Mouse (Mus musculus): ENCODE data around the gene Gm28308. TPM values are rescaled to one million over a fixed set of nuclear protein-coding genes. Genes with fewer than 3 reads are reported as not detected.

Gm28308 gene
- polyA plus RNA-seq, 2 experiments, result 1.1 to 3.2 TPM

GRCm38 (mm10) chr6:52164051-52164625, 49.0 kb downstream of the Gm28308 start:
- Histone ChIP-seq H3K9ac (ENCODE audit: low read depth, low read length, severe bottlenecking) (no peak overlapping the region), H3K4me2 (replicated peaks; ENCODE audit: low read depth, low read length, severe bottlenecking) (peak overlapping the region; percentile 40), H3K36me3 (ENCODE audit: control insufficient read depth, insufficient read depth, low read length) (peaks cover 5% of the 10 kb centered on the region; the same call in 1 of the 2 replicates), H3K4me1 (ENCODE audit: control insufficient read depth, insufficient read depth, low read length) (peaks cover 33% of the 10 kb centered on the region), H3K27ac (replicated peaks; ENCODE audit: low read depth, low read length) (no peak overlapping the region), H3K9me3 (ENCODE audit: control insufficient read depth, low read length) (no peaks in the 10 kb centered on the region), H3K4me3 (replicated peaks; ENCODE audit: low read length) (peak overlapping the region; percentile 27), H3K27me3 (ENCODE audit: control insufficient read depth, insufficient read depth, low read length) (peaks cover 88% of the 10 kb centered on the region)
- 3% methylated on average over 39 of the region's 39 CpGs for WGBS
- TF ChIP-seq POLR2A (IDR thresholded peaks at IDR 0.05; ENCODE audit: borderline replicate concordance, extremely low read depth, insufficient read depth, insufficient read length), result no peak
- ATAC-seq (ENCODE audit: low FRiP score, low read depth) (no peak), DNase-seq (ENCODE audit: low spot score) (no peak)

- Histone ChIP-seq H3K4me1 (ENCODE audit: control insufficient read depth, insufficient read depth, low read length) (peaks cover 33% of the 10 kb centered on the region), H3K4me3 (replicated peaks; ENCODE audit: low read length) (0 out of 2 replicates have a peak overlapping the region, but pooled peaks have one; percentile 3)
Observed at GRCm38 (mm10) chr6:52163366-52164031, 49.6 kb downstream of the Gm28308 start.

GRCm38 (mm10) chr6:52162611-52163365, 50.4 kb downstream of the Gm28308 start:
- Histone ChIP-seq H3K4me2 (replicated peaks; ENCODE audit: low read depth, low read length, severe bottlenecking) (peak overlapping the region; percentile 40; the same call in 1 of the 2 replicates), H3K27ac (replicated peaks; ENCODE audit: low read depth, low read length) (no peak overlapping the region), H3K4me1 (ENCODE audit: control insufficient read depth, insufficient read depth, low read length) (peaks cover 34% of the 10 kb centered on the region), H3K4me3 (replicated peaks; ENCODE audit: low read length) (0 out of 2 replicates have a peak overlapping the region, but pooled peaks have one; percentile 3), H3K9me3 (ENCODE audit: control insufficient read depth, low read length) (no peaks in the 10 kb centered on the region), H3K36me3 (ENCODE audit: control insufficient read depth, insufficient read depth, low read length) (no peaks in the 10 kb centered on the region), H3K9ac (ENCODE audit: low read depth, low read length, severe bottlenecking) (no peak overlapping the region), H3K27me3 (ENCODE audit: control insufficient read depth, insufficient read depth, low read length) (peaks cover 86% of the 10 kb centered on the region)
- ATAC-seq (ENCODE audit: low FRiP score, low read depth), result no peak
- DNase-seq (ENCODE audit: low spot score), result no peak
- WGBS, result 43% methylated on average over 14 of the region's 14 CpGs
- TF ChIP-seq POLR2A (IDR thresholded peaks at IDR 0.05; ENCODE audit: borderline replicate concordance, extremely low read depth, insufficient read depth, insufficient read length), result no peak

More at GRCm38 (mm10) chr6:52163366-52164031, 49.6 kb downstream of the Gm28308 start:
- no peak for TF ChIP-seq POLR2A (IDR thresholded peaks at IDR 0.05; ENCODE audit: borderline replicate concordance, extremely low read depth, insufficient read depth, insufficient read length)
- Histone ChIP-seq H3K36me3 (ENCODE audit: control insufficient read depth, insufficient read depth, low read length) (peaks cover 2% of the 10 kb centered on the region; the same call in 1 of the 2 replicates), H3K9ac (ENCODE audit: low read depth, low read length, severe bottlenecking) (no peak overlapping the region), H3K4me2 (replicated peaks; ENCODE audit: low read depth, low read length, severe bottlenecking) (peak overlapping the region; percentile 40), H3K9me3 (ENCODE audit: control insufficient read depth, low read length) (no peaks in the 10 kb centered on the region), H3K27ac (replicated peaks; ENCODE audit: low read depth, low read length) (no peak overlapping the region), H3K27me3 (ENCODE audit: control insufficient read depth, insufficient read depth, low read length) (peaks cover 86% of the 10 kb centered on the region)
- WGBS, result 25% methylated on average over 17 of the region's 17 CpGs
- DNase-seq (ENCODE audit: low spot score) (no peak), ATAC-seq (ENCODE audit: low FRiP score, low read depth) (no peak)

- no peak overlapping the region for H3K9ac ChIP-seq (ENCODE audit: low read depth, low read length, severe bottlenecking)
- no peaks in the 10 kb centered on the region for H3K9me3 ChIP-seq (ENCODE audit: control insufficient read depth, low read length)
- H3K27ac ChIP-seq (replicated peaks; ENCODE audit: low read depth, low read length), result no peak overlapping the region
- no peak for ATAC-seq (ENCODE audit: low FRiP score, low read depth)
- H3K36me3 ChIP-seq (ENCODE audit: control insufficient read depth, insufficient read depth, low read length), result no peaks in the 10 kb centered on the region
- 32% methylated on average over 1 of the region's 1 CpGs for WGBS
- peaks cover 35% of the 10 kb centered on the region for H3K4me1 ChIP-seq (ENCODE audit: control insufficient read depth, insufficient read depth, low read length)
- no peak for DNase-seq (ENCODE audit: low spot score)
- H3K4me2 ChIP-seq (replicated peaks; ENCODE audit: low read depth, low read length, severe bottlenecking), result no peak overlapping the region
- H3K27me3 ChIP-seq (ENCODE audit: control insufficient read depth, insufficient read depth, low read length), result peaks cover 86% of the 10 kb centered on the region
- TF ChIP-seq POLR2A (IDR thresholded peaks at IDR 0.05; ENCODE audit: borderline replicate concordance, extremely low read depth, insufficient read depth, insufficient read length), result no peak
- no peak overlapping the region for H3K4me3 ChIP-seq (replicated peaks; ENCODE audit: low read length)
Observed at GRCm38 (mm10) chr6:52162093-52162380, 51.1 kb downstream of the Gm28308 start.

- Histone ChIP-seq H3K9me3 (ENCODE audit: control insufficient read depth, low read length) (no peaks in the 10 kb centered on the region), H3K27me3 (ENCODE audit: control insufficient read depth, insufficient read depth, low read length) (peaks cover 86% of the 10 kb centered on the region), H3K27ac (replicated peaks; ENCODE audit: low read depth, low read length) (no peak overlapping the region), H3K4me1 (ENCODE audit: control insufficient read depth, insufficient read depth, low read length) (peaks cover 35% of the 10 kb centered on the region), H3K36me3 (ENCODE audit: control insufficient read depth, insufficient read depth, low read length) (no peaks in the 10 kb centered on the region), H3K4me2 (replicated peaks; ENCODE audit: low read depth, low read length, severe bottlenecking) (peak overlapping the region; percentile 35; the same call in 1 of the 2 replicates), H3K4me3 (replicated peaks; ENCODE audit: low read length) (0 out of 2 replicates have a peak overlapping the region, but pooled peaks have one; percentile 17), H3K9ac (ENCODE audit: low read depth, low read length, severe bottlenecking) (no peak overlapping the region)
- TF ChIP-seq POLR2A (IDR thresholded peaks at IDR 0.05; ENCODE audit: borderline replicate concordance, extremely low read depth, insufficient read depth, insufficient read length), result no peak
- no peak for ATAC-seq (ENCODE audit: low FRiP score, low read depth)
- no peak for DNase-seq (ENCODE audit: low spot score)
- WGBS, result 19% methylated on average over 8 of the region's 8 CpGs
Observed at GRCm38 (mm10) chr6:52161336-52162092, 51.6 kb downstream of the Gm28308 start.
